Mouse (Mus musculus) brain, embryonic 14.5 days (tissue): ENCODE data around the gene S100a2. TPM values are rescaled to one million over a fixed set of nuclear protein-coding genes. Genes with fewer than 3 reads are reported as not detected.
A peak's percentile ranks its signal among the peaks of the same experiment; 100 is the strongest.

Experiments used
- DNase-seq: peaks from one replicate; pipeline ENCODE4 v3.0.0-alpha.2; 2011; ENCODE audit warnings: low read depth
- CTCF ChIP-seq: fragments of 200-500 bp; IDR thresholded peaks from 2 replicates; pipeline ENCODE4 v1.5.1; 2012; ENCODE audit warnings: inconsistent platforms, mild to moderate bottlenecking, moderate library complexity, borderline replicate concordance; ENCODE audit not compliant: insufficient read depth, insufficient read length; ENCODE audit errors: extremely low read depth
- POLR2A ChIP-seq: fragments of 200-500 bp; IDR thresholded peaks from 2 replicates; pipeline ENCODE4 v1.6.1; 2012; ENCODE audit warnings: mild to moderate bottlenecking, inconsistent platforms, borderline replicate concordance; ENCODE audit not compliant: poor library complexity, insufficient read depth, insufficient read length, severe bottlenecking; ENCODE audit errors: extremely low read depth
- polyA plus RNA-seq: library from polyadenylated mRNA; depleted of rRNA; stranded (reverse); fragments of >200 nt; gene quantifications from 2 replicates; pipeline ENCODE4 v1.2.3, GENCODE M21; 2012

S100a2 gene
- polyA plus RNA-seq, 1 experiment = not detected

DNA sequence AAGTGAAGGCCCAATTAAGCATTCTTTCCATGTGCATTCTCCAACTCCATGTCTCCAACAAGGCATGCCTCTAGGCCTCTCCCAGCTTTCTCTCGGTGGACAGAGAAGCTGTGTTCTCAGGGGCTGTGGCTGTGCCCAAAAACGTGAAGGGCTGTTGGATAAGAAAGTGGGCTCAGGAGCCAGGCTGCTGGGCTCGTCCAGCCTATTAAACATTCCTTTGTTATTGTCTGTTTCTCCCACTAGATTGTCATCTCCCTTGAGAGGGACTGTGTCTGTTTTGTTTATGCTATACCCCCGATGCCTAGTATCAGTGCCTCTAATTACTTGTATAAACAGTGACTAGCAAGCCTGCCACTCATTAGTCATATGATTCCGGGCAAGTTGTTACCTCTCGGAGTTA lies 7.7 kb downstream of the S100a2 start:
- TF ChIP-seq POLR2A (no peak), CTCF (no peak)
- peak; percentile 5 for DNase-seq

DNA sequence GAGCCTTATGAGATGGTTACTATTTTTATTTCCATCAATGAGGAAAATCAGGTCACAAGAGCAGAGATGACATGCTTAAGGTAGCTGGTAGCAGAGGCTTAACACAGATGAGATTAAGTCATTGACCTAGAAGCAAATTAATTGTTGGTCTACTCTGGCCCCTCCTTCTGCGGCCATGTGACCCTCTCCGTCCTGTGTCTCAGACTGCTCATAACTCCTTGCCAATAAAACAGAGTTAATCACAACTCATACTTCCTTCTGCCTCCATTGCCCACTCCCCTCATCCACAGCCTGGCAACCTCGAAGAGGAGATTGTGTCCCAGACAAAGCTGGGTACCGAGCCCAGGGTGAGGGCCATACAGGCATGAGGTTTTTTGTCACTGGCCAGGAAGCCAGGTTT lies 8.2 kb downstream of the S100a2 start:
- DNase-seq = no peak
- TF ChIP-seq POLR2A (no peak), CTCF (no peak)

DNA sequence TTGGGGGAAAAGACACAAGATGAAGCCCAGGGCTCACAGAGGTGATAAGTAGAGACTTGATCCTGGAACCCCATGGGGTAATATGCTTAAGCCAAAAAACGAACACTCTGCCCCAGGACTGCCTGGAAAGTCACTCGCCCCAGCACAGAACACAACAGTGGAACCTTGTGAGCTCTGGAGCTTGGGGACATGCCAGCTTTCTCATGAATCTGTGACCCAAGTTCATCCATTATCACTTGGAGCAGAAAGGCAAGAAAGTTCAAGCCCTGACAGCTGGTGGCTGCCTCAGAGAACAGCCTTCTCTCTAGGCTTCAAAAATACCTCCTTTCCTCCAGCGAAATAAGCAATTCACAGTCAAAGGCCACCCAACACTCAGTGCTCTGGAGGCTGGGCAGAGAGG lies 9.4 kb downstream of the S100a2 start:
- TF ChIP-seq POLR2A (no peak), CTCF (no peak)
- DNase-seq = no peak

DNA sequence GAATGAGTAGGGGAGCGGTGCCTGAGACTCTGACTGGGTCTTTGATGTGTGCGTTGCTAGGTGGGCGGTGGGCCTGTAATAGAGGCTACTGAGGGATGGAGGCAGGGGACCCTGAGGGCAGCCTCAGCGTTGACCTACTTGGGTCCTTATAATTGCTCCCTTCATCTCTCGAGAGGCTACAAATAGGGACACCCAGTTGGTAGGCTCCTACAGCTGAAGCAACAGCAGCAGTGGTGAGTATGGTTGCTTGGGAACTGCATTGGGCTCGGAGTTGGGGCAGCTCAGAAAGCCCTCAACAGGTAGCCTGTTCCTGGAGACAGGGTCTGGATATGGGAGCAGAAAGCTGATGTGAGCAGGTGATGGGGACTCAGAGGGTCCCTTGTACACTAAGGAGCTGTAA lies 10.0 kb downstream of the S100a2 start:
- TF ChIP-seq POLR2A (no peak), CTCF (no peak)

DNA sequence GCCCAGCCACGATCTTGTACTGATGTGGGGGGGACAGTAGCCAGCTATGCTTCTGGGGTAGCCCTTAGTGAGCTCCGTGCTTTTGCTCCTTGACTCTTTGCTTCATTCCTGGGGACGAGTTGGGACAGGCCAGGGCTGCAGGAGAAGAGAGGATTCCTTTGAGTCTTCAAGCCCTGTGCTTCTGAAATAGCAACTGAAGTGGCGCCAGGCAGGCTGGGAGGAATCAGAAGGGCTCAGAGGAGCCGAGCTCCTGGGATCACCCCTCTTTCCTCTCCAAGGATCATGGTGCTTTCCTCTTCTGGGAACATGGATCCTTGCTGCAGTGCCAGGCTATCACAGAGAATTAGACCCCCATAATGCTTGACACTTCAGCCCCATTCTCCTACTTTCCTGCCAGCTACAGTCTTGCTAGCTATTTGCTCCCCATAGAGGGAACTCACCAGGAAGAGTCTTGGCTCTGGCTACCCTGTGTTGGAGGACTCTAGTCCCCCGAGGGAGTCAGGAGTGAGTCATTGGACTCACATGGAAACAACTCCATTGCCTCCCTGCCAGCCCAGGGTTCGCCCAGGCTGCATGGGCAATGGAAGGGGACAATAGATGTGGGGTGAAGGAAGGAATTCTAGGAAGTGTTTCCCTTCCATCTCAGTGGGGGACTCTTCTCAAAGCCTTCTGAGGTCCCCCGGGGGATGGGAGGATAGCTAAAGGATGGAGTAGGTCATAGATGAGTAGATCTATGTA lies 10.6 kb downstream of the S100a2 start:
- DNase-seq = no peak
- TF ChIP-seq POLR2A (no peak), CTCF (no peak)

More for the DNA sequence above, 10.0 kb downstream of the S100a2 start:
- DNase-seq = no peak

DNA sequence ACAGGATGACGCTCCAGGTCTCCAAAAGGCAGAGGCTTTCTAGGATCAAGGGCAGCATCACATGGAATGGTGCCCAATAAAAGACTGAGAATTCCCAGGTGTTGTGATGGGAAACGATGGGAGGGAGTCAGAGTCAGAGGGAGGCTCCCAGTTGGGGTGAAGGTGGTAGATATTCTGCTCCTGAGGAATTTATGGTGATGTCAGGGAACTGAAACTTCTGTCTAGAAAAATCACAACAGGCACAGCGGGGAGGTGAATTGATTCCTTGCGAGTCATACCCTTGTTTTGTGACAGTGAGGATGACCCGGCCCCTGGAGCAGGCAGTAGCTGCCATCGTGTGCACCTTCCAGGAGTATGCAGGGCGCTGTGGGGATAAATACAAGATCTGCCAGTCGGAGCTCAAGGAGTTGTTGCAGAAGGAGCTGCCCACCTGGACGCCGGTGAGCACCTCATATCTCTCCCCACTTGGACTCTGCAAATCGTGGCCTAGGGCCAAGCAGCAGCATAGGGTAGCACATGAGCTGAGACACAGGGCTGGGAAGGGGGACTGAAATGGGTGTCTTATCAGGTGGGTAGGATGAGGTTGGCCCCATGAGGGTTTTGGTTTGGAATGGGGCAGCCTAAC lies 11.6 kb downstream of the S100a2 start, which contains the start of gene Gm42674:
TSS of gene Gm42674 (plus strand) at position 419 of the 625 bp plus-strand sequence.
- DNase-seq = no peak
- TF ChIP-seq CTCF (no peak), POLR2A (no peak)

DNA sequence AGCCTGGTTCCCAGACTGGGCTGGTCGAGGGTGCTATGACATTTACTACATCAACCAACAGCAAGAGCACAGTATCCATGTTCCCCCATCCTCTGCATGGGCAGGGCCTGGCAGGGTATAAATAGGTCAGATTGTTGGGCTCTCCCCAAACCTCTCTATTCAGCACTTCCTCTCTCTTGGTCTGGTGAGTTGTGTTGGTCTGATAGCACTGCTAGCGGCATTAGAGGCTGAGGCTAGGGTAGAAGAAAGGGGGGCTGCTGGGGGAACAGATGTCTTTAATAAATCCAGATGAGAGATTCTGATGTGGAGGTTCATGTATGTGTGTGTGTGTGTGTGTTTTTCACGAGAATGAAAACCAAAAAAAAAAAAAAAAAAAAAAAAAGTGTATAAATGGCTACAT lies 13.6 kb downstream of the S100a2 start, which contains the start of gene S100a4:
TSS of gene S100a4 (plus strand) at position 149 of the 400 bp plus-strand sequence.
- no peak for TF ChIP-seq POLR2A
- no peak for TF ChIP-seq CTCF
- DNase-seq = peak; percentile 12

DNA sequence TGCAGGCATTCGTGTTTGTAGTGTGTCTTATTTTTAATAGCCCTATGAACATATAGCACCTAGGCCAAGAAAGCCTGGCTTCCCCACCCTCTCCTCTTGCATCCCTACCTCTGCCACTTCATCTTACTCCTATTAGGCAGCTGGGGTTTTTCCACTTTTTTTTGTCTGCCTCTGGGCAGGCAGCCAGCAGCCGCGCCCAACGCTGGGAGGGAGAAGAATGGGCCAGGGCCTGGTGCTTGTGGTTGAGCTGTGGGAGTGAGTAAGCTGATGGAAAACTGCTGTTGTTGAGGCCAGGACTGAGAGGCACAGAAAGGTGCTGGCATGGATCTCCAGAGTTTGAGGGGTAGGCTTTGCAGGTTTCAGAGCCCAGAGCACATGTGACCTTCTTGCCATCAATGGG lies 14.4 kb downstream of the S100a2 start:
- peak; percentile 92 for DNase-seq
- TF ChIP-seq CTCF (no peak), POLR2A (no peak)

DNA sequence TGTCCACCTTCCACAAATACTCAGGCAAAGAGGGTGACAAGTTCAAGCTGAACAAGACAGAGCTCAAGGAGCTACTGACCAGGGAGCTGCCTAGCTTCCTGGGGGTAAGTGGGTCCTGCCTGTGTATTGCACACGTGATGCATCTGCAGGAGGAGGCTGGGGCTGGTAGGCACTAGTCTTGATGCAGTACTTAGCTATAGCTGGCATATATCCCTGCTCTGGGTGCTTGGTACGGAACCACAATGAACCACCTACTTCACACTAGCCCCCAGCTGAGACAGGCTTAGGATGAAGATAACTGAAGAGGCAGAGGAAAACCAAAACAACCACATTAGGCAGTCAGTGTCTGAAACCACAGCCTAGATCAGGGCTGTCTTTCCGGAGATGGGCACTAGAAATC lies 15.0 kb downstream of the S100a2 start:
- TF ChIP-seq CTCF (no peak), POLR2A (no peak)
- no peak for DNase-seq

DNA sequence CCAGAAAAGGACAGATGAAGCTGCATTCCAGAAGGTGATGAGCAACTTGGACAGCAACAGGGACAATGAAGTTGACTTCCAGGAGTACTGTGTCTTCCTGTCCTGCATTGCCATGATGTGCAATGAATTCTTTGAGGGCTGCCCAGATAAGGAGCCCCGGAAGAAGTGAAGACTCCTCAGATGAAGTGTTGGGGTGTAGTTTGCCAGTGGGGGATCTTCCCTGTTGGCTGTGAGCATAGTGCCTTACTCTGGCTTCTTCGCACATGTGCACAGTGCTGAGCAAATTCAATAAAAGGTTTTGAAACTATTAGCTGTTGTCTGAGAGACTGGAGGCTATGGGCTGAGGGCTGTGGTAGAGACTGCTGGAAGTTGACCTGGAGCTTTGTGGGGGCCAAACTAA lies 15.7 kb downstream of the S100a2 start:
- no peak for DNase-seq
- TF ChIP-seq POLR2A (no peak), CTCF (no peak)

DNA sequence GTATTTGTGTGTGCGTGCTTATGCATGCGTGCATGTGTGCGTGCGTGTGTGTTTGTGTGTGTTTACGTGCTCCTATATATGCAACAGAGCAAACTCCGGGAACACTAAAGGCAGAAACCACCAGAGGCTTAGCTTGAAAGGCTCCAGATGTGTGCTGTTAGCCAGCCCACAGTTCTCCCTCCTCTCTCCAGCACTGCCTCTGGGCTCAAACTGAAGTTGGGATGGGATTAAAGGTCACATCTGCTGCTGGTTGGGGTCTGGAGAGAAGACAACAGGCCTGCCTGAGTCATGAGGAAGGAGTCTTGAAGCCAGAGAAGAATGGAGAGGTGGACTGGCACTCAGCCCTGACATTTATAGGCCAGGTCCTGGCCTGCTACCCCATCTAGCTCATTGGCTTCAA lies 16.1 kb downstream of the S100a2 start:
- DNase-seq = peak; percentile 8
- no peak for TF ChIP-seq POLR2A
- no peak for TF ChIP-seq CTCF

DNA sequence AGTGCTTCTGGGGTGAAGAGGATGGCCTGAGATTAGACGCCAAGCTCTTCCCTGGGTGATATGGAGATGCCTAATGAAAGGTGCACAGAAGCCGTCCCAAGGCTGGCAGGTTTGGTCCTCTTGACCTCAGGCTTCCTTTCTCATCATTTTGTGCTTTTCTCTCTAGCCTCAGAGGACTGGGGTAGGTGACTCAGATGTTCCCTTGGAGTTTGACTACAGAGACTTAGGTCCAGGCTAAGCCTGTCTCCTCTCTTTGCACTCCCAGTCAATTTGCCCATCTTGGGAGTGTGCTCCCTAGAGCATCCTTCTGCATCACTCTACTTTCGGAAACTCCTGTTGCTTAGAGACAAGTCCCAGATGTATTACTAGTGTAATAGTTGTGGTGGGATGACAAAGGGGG lies 17.3 kb downstream of the S100a2 start:
- no peak for DNase-seq
- TF ChIP-seq POLR2A (no peak), CTCF (no peak)
